Mouse (Mus musculus) 3134 (cell line): ENCODE data around the gene Ptprm.

Experiments used
- DNase-seq: peaks from one replicate; pipeline ENCODE4 v3.0.0-alpha.2; 2011; ENCODE audit warnings: low spot score; ENCODE audit not compliant: insufficient read length; ENCODE audit errors: extremely low read depth

Gene Ptprm

GRCm38 (mm10) chr17:66750481-66751206, 603.6 kb downstream of the Ptprm start:
- DNase-seq = peak; percentile 50

- DNase-seq = no peak
These were observed 604.3 kb downstream of the Ptprm start for GRCm38 (mm10) chr17:66749976-66750375.

GRCm38 (mm10) chr17:66746506-66746905, 607.8 kb downstream of the Ptprm start:
- DNase-seq = no peak

GRCm38 (mm10) chr17:66743321-66743720, 610.9 kb downstream of the Ptprm start:
- no peak for DNase-seq

GRCm38 (mm10) chr17:66738779-66739345, 615.4 kb downstream of the Ptprm start:
- DNase-seq = no peak

GRCm38 (mm10) chr17:66738331-66738730, 615.9 kb downstream of the Ptprm start:
- DNase-seq = no peak

- DNase-seq = no peak
These were observed 617.8 kb downstream of the Ptprm start for GRCm38 (mm10) chr17:66736450-66736849.

- DNase-seq = no peak
These were observed 620.7 kb downstream of the Ptprm start for GRCm38 (mm10) chr17:66733541-66733940.

GRCm38 (mm10) chr17:66729979-66730378, 624.3 kb downstream of the Ptprm start:
- no peak for DNase-seq

GRCm38 (mm10) chr17:66720992-66721351, 633.3 kb downstream of the Ptprm start:
- DNase-seq = no peak

- DNase-seq = peak; percentile 38
These were observed 633.9 kb downstream of the Ptprm start for GRCm38 (mm10) chr17:66720200-66720991.

- no peak for DNase-seq
These were observed 641.6 kb downstream of the Ptprm start for GRCm38 (mm10) chr17:66712456-66713205.

- no peak for DNase-seq
These were observed 642.8 kb downstream of the Ptprm start for GRCm38 (mm10) chr17:66711221-66712016.

GRCm38 (mm10) chr17:66710568-66710967, 643.7 kb downstream of the Ptprm start:
- DNase-seq = no peak

- DNase-seq = no peak
These were observed 645.5 kb downstream of the Ptprm start for GRCm38 (mm10) chr17:66708748-66709147.

GRCm38 (mm10) chr17:66707684-66708083, 646.6 kb downstream of the Ptprm start:
- DNase-seq = no peak

- DNase-seq = no peak
These were observed 652.7 kb downstream of the Ptprm start for GRCm38 (mm10) chr17:66701358-66702184.

GRCm38 (mm10) chr17:66699896-66700295, 654.4 kb downstream of the Ptprm start:
- DNase-seq = no peak

GRCm38 (mm10) chr17:66697650-66698049, 656.6 kb downstream of the Ptprm start:
- no peak for DNase-seq
